Mouse (Mus musculus): ENCODE data around the gene Satb2.

Satb2 gene

GRCm38 (mm10) chr1:56973593-56973950, 4.9 kb downstream of the Satb2 start:
- in situ Hi-C loops (cut with MboI, MseI), result no loop called here

- in situ Hi-C loops (cut with MboI, MseI), result no loop called here
Observed at GRCm38 (mm10) chr1:56972950-56973592, 5.4 kb downstream of the Satb2 start.

- in situ Hi-C loops (cut with MboI, MseI), result no loop called here
Observed at GRCm38 (mm10) chr1:56972251-56972949, 6.0 kb downstream of the Satb2 start.

- in situ Hi-C loops (cut with MboI, MseI), result no loop called here
Observed at GRCm38 (mm10) chr1:56971942-56972250, 6.6 kb downstream of the Satb2 start.

- in situ Hi-C loops (cut with MboI, MseI), result no loop called here
Observed at GRCm38 (mm10) chr1:56971441-56971861, 7.0 kb downstream of the Satb2 start.

- in situ Hi-C loops (cut with MboI, MseI), result no loop called here
Observed at GRCm38 (mm10) chr1:56970740-56971141, 7.7 kb downstream of the Satb2 start.

GRCm38 (mm10) chr1:56969364-56970360, 8.8 kb downstream of the Satb2 start:
- in situ Hi-C loops (cut with MboI, MseI), result no loop called here

- in situ Hi-C loops (cut with MboI, MseI), result no loop called here
Observed at GRCm38 (mm10) chr1:56965879-56966579, 12.4 kb downstream of the Satb2 start.

GRCm38 (mm10) chr1:56964493-56964892, 14.0 kb downstream of the Satb2 start:
- in situ Hi-C loops (cut with MboI, MseI), result no loop called here

- in situ Hi-C loops (cut with MboI, MseI), result no loop called here
Observed at GRCm38 (mm10) chr1:56963291-56963690, 15.2 kb downstream of the Satb2 start.

- in situ Hi-C loops (cut with MboI, MseI), result no loop called here
Observed at GRCm38 (mm10) chr1:56958996-56959395, 19.5 kb downstream of the Satb2 start.

- in situ Hi-C loops (cut with MboI, MseI), result no loop called here
Observed at GRCm38 (mm10) chr1:56957942-56958341, 20.5 kb downstream of the Satb2 start.

GRCm38 (mm10) chr1:56956811-56957210, 21.6 kb downstream of the Satb2 start:
- in situ Hi-C loops (cut with MboI, MseI), result no loop called here

GRCm38 (mm10) chr1:56955739-56956085, 22.7 kb downstream of the Satb2 start:
- in situ Hi-C loops (cut with MboI, MseI), result no loop called here

GRCm38 (mm10) chr1:56955055-56955738, 23.3 kb downstream of the Satb2 start:
- in situ Hi-C loops (cut with MboI, MseI), result no loop called here

GRCm38 (mm10) chr1:56953538-56953937, 24.9 kb downstream of the Satb2 start:
- in situ Hi-C loops (cut with MboI, MseI), result no loop called here

- in situ Hi-C loops (cut with MboI, MseI), result no loop called here
Observed at GRCm38 (mm10) chr1:56951980-56952379, 26.5 kb downstream of the Satb2 start.

- in situ Hi-C loops (cut with MboI, MseI), result no loop called here
Observed at GRCm38 (mm10) chr1:56951525-56951924, 26.9 kb downstream of the Satb2 start.

GRCm38 (mm10) chr1:56939432-56939831, 39.0 kb downstream of the Satb2 start:
- in situ Hi-C loops (cut with MboI, MseI), result loop anchor here (10.0 kb wide), 1 partner anchor 895 kb away; no protein-coding TSS in a partner anchor

- in situ Hi-C loops (cut with MboI, MseI), result loop anchor here (10.0 kb wide), 1 partner anchor 894 kb away; no protein-coding TSS in a partner anchor
Observed at GRCm38 (mm10) chr1:56938432-56938831, 40.0 kb downstream of the Satb2 start.

- in situ Hi-C loops (cut with MboI, MseI), result loop anchor here (10.0 kb wide), 1 partner anchor 892 kb away; no protein-coding TSS in a partner anchor
Observed at GRCm38 (mm10) chr1:56936554-56936953, 41.9 kb downstream of the Satb2 start.
